Mouse (Mus musculus): ENCODE results near the gene AC134908.4. TPM values are rescaled to one million over a fixed set of nuclear protein-coding genes. Genes with fewer than 3 reads are reported as not detected.

Gene AC134908.4
- polyA plus RNA-seq, 1 experiment from 2014 or later, result not detected

DNA sequence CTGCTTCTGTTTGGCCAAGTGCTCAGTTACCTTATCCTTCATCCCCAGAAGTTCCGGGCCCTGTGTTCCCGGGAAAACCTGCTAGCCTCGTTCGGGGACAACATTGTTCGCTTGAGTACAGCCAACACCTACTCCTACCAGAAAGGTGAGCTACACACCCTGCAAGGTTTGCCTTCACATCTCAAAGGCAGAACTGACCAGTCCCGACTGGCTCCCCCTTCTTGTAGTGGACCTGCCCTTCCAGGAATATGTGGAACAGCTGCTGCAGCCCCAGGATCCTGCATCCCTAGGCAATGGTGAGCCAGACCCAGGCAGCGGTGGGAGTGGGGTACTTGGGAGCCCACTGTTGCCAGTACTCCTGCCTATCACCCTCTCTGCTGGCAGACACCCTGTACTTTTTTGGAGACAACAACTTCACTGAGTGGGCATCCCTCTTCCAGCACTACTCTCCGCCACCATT is 34.1 kb upstream of the AC134908.4 start:
- 45% methylated on average over 8 of the region's 8 CpGs for WGBS
- H3K4me3 ChIP-seq (replicated peaks), result peak overlapping the region; percentile 63
- no peaks in the 10 kb centered on the region for H3K9me3 ChIP-seq
- H3K36me3 ChIP-seq (replicated peaks), result peaks cover 48% of the 10 kb centered on the region
- peak overlapping the region; percentile 79 for H3K4me2 ChIP-seq
- no peak for ATAC-seq (ENCODE audit: low FRiP score)
- no peaks in the 10 kb centered on the region for H3K27me3 ChIP-seq
- peaks cover 80% of the 10 kb centered on the region for H3K4me1 ChIP-seq
- H3K27ac ChIP-seq, result peak overlapping the region; percentile 93
- H3K9ac ChIP-seq, result peak overlapping the region; percentile 85

DNA sequence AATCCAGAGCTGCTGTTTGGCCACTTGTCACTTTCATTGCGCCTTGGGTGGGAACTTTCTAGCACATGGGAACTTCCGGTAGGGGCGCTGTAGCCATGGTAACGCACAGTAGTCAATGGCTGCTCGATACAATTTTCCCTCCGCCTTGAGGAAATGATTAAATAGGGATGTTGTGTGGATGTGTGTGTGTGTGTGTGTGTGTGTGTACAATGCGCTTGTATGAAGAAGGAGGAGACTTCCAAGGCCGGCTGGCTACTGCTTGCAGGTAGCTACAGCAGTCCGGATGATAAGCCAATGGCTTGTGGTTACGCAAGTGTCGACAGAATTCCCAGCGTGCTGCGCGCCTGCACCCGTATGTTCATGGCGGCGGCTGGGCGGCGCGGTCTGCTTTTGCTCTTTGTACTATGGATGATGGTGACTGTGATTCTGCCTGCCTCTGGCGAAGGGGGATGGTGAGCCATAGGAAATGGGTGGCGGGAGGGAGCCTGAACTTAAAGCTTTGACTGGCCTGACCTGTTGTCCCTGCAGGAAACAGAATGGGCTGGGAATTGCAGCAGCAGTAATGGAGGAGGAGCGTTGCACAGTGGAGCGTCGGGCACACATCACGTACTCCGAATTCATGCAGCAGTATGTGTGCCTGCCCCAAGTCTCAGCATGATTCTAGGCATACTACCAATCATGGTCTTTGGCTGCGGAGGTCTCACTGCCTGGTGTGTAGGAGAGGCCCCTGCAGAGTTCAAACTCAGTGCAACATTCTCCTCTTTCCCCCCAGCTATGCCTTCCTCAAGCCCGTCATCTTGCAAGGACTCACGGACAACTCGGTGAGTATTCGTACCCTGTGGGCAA is 33.5 kb upstream of the AC134908.4 start, which contains the start of gene Jmjd8:
Gene Jmjd8 (plus strand): TSS at position 156 of the 846 bp plus-strand sequence.
- H3K9me3 ChIP-seq, result no peaks in the 10 kb centered on the region
- H3K36me3 ChIP-seq (replicated peaks), result peaks cover 47% of the 10 kb centered on the region
- ATAC-seq (ENCODE audit: low FRiP score), result peak; percentile 48
- peak within 1 kb of the TSS; percentile 63 for H3K4me3 ChIP-seq (replicated peaks)
- peak within 1 kb of the TSS; percentile 85 for H3K9ac ChIP-seq
- H3K4me2 ChIP-seq, result peak within 1 kb of the TSS; percentile 79
- peak within 1 kb of the TSS; percentile 93 for H3K27ac ChIP-seq
- H3K27me3 ChIP-seq, result no peaks in the 10 kb centered on the region
- H3K4me1 ChIP-seq, result peaks cover 80% of the 10 kb centered on the region
- 2% methylated on average over 32 of the region's 32 CpGs for WGBS

GRCm38 (mm10) chr17:25828223-25828594 is 32.8 kb upstream of the AC134908.4 start:
- Histone ChIP-seq H3K36me3 (replicated peaks) (peaks cover 47% of the 10 kb centered on the region), H3K4me1 (peaks cover 77% of the 10 kb centered on the region), H3K9ac (peak overlapping the region; percentile 85; the same call in 1 of the 2 replicates), H3K4me3 (replicated peaks) (peak overlapping the region; percentile 63), H3K27me3 (no peaks in the 10 kb centered on the region), H3K4me2 (peak overlapping the region; percentile 79), H3K9me3 (no peaks in the 10 kb centered on the region), H3K27ac (peak overlapping the region; percentile 93)
- ATAC-seq (ENCODE audit: low FRiP score), result no peak
- 83% methylated on average over 8 of the region's 8 CpGs for WGBS

GRCm38 (mm10) chr17:25827546-25828222 is 32.2 kb upstream of the AC134908.4 start:
- H3K27me3 ChIP-seq, result no peaks in the 10 kb centered on the region
- 0 out of 2 replicates have a peak overlapping the region, but pooled peaks have one; percentile 85 for H3K9ac ChIP-seq
- peaks cover 47% of the 10 kb centered on the region for H3K36me3 ChIP-seq (replicated peaks)
- WGBS, result 92% methylated on average over 22 of the region's 22 CpGs
- no peaks in the 10 kb centered on the region for H3K9me3 ChIP-seq
- no peak overlapping the region for H3K27ac ChIP-seq
- ATAC-seq (ENCODE audit: low FRiP score), result no peak
- no peak overlapping the region; the same call in 1 of the 2 replicates for H3K4me3 ChIP-seq (replicated peaks)
- peak overlapping the region; percentile 79; the same call in 1 of the 2 replicates for H3K4me2 ChIP-seq
- H3K4me1 ChIP-seq, result peaks cover 80% of the 10 kb centered on the region

DNA sequence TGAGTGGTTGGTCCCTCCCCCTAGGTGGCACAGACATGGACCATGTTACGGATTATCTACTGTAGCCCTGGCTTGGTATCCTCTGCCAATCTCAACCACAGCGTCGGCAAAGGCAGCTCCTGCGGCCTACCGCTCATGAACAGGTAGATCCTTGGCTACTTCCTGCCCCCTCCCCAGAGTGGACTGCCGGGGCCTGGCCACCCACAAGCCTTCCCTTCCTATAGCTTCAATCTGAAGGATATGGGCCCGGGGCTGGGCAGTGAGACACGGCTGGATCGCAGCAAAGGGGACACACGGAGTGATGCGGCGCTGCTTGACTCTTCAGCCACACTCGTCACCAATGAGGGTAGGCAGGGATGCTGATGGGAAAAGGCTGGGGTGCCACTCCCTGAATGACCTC is 31.6 kb upstream of the AC134908.4 start:
- no peak for ATAC-seq (ENCODE audit: low FRiP score)
- peaks cover 47% of the 10 kb centered on the region for H3K36me3 ChIP-seq (replicated peaks)
- H3K27ac ChIP-seq, result no peak overlapping the region
- H3K9me3 ChIP-seq, result no peaks in the 10 kb centered on the region
- H3K4me1 ChIP-seq, result peaks cover 78% of the 10 kb centered on the region
- 0 out of 2 replicates have a peak, but pooled peaks cover 3% of the 10 kb centered on the region for H3K27me3 ChIP-seq
- 94% methylated on average over 13 of the region's 13 CpGs for WGBS
- no peak overlapping the region for H3K4me3 ChIP-seq (replicated peaks)
- no peak overlapping the region for H3K9ac ChIP-seq
- H3K4me2 ChIP-seq, result no peak overlapping the region

- peaks cover 68% of the 10 kb centered on the region for H3K4me1 ChIP-seq
- H3K9me3 ChIP-seq, result no peaks in the 10 kb centered on the region
- no peak for ATAC-seq (ENCODE audit: low FRiP score)
- 95% methylated on average over 27 of the region's 27 CpGs for WGBS
- no peak overlapping the region for H3K27ac ChIP-seq
- no peak overlapping the region for H3K9ac ChIP-seq
- 0 out of 2 replicates have a peak, but pooled peaks cover 3% of the 10 kb centered on the region for H3K27me3 ChIP-seq
- H3K4me3 ChIP-seq (replicated peaks), result no peak overlapping the region
- H3K36me3 ChIP-seq (replicated peaks), result peaks cover 38% of the 10 kb centered on the region
- 0 out of 2 replicates have a peak overlapping the region, but pooled peaks have one; percentile 13 for H3K4me2 ChIP-seq
Observed at GRCm38 (mm10) chr17:25825984-25826570, 30.6 kb upstream of the AC134908.4 start.

DNA sequence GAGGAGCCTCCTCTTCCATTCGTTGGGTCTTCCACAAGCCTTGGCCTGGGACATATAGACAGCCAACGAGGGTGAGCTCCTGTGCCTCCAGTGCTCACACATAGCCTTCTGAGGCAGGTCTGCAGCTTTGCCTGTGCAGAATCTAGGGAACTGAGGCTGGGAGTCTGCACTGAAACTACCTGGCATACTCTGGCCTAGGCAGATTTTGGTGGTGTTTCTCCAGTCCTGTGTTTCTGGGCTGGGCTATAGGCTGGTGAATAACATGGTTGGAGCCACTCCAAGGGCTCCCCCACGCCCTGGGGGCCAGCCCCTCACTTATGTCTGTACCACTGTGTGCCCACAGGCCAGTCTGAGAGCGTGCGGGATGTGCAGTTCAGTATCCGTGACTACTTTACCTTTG is 29.9 kb upstream of the AC134908.4 start:
- Histone ChIP-seq H3K36me3 (replicated peaks) (peaks cover 31% of the 10 kb centered on the region), H3K27me3 (peaks cover 8% of the 10 kb centered on the region), H3K9ac (no peak overlapping the region), H3K27ac (no peak overlapping the region), H3K4me3 (replicated peaks) (0 out of 2 replicates have a peak overlapping the region, but pooled peaks have one; percentile 4), H3K4me1 (peaks cover 61% of the 10 kb centered on the region), H3K4me2 (peak overlapping the region; percentile 95; the same call in 1 of the 2 replicates), H3K9me3 (no peaks in the 10 kb centered on the region)
- WGBS, result 93% methylated on average over 6 of the region's 6 CpGs
- no peak for ATAC-seq (ENCODE audit: low FRiP score)

- Histone ChIP-seq H3K9me3 (no peaks in the 10 kb centered on the region), H3K27me3 (peaks cover 16% of the 10 kb centered on the region), H3K27ac (no peak overlapping the region), H3K4me3 (replicated peaks) (peak overlapping the region; percentile 61), H3K9ac (peak overlapping the region; percentile 76), H3K36me3 (replicated peaks) (peaks cover 26% of the 10 kb centered on the region), H3K4me1 (peaks cover 55% of the 10 kb centered on the region), H3K4me2 (peak overlapping the region; percentile 95)
- WGBS, result 78% methylated on average over 17 of the region's 17 CpGs
- ATAC-seq (ENCODE audit: low FRiP score), result no peak
Observed at GRCm38 (mm10) chr17:25824362-25825142, 29.1 kb upstream of the AC134908.4 start.

GRCm38 (mm10) chr17:25823452-25823851 is 28.0 kb upstream of the AC134908.4 start, which contains the start of gene Wdr24:
Wdr24 (plus strand) TSS chr17:25823627.
- peaks cover 27% of the 10 kb centered on the region for H3K27me3 ChIP-seq
- WGBS, result under 1% methylated on average over 18 of the region's 18 CpGs
- peak within 1 kb of the TSS; percentile 73; the same call in 1 of the 2 replicates for H3K27ac ChIP-seq
- peak within 1 kb of the TSS; percentile 95 for H3K4me2 ChIP-seq
- H3K4me3 ChIP-seq (replicated peaks), result peak within 1 kb of the TSS; percentile 61
- no peaks in the 10 kb centered on the region for H3K9me3 ChIP-seq
- peak within 1 kb of the TSS; percentile 76 for H3K9ac ChIP-seq
- peaks cover 55% of the 10 kb centered on the region for H3K4me1 ChIP-seq
- peaks cover 28% of the 10 kb centered on the region for H3K36me3 ChIP-seq (replicated peaks)
- peak; percentile 71; the same call in 1 of the 2 replicates for ATAC-seq (ENCODE audit: low FRiP score)

DNA sequence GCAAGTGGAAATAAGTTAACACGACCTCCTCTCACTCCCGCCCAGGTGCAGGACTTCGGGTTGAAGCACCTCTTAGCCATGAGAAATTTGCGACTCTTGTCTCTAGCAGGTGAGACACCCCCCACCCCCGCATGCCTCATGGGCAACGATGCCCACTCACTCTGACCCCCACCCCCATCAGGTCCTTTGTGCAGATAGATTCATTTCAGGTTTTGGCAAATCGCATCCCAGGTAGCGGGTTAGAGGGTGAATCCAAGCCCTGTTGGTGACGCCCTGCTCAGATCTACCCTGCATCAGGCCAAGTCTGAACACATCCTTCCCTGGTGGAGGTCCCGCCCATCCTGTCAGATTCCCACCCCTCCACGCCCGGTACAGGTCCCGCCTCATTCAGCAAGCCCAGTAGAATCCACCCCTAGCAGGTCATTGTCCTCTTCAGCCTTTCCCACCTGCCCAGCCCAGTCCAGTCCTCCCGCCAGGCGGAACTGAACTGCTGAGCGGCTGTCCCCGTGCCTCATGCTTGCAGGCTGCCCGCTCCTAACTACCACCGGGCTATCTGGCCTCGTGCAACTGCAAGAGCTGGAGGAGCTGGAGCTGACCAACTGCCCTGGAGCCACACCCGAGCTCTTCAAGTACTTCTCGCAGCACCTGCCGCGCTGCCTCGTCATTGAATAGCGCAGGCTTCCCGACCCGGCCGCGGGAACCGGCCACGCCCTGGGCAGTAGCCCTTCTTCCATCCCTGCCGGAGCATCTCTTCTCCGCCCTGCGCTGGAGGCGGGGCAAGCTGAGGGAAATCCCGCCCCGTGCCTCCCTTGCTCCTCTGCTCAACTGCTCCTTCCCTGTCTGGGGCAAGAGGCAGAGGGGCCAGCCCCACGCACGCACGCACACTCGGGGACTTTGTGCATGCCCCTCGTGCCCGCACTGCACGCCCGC is 23.7 kb upstream of the AC134908.4 start:
- H3K27ac ChIP-seq, result no peak overlapping the region
- no peaks in the 10 kb centered on the region for H3K9me3 ChIP-seq
- H3K4me2 ChIP-seq, result peak overlapping the region; percentile 38
- H3K4me3 ChIP-seq (replicated peaks), result peak overlapping the region; percentile 21
- H3K9ac ChIP-seq, result no peak overlapping the region
- 8% methylated on average over 46 of the region's 46 CpGs for WGBS
- peaks cover 18% of the 10 kb centered on the region for H3K4me1 ChIP-seq
- peaks cover 42% of the 10 kb centered on the region for H3K27me3 ChIP-seq
- peaks cover 26% of the 10 kb centered on the region for H3K36me3 ChIP-seq (replicated peaks)
- ATAC-seq (ENCODE audit: low FRiP score), result no peak

Data from forebrain, embryonic 12.5 days (tissue).